Mouse (Mus musculus) embryonic facial prominence, embryonic 12.5 days (tissue): Measurements from ENCODE around the gene Trappc12. TPM values are rescaled to one million over a fixed set of nuclear protein-coding genes. Genes with fewer than 3 reads are reported as not detected.
A peak's percentile ranks its signal among the peaks of the same experiment; 100 is the strongest.

Source experiments
- ATAC-seq: fragments of 200-750 bp; cut with Nextera tagmentation; 2 replicates; pipeline ENCODE4 v1.8.0; 2017; ENCODE audit not compliant: insufficient number of reproducible peaks, insufficient read depth, low FRiP score, low TSS enrichment
- H3K27ac ChIP-seq: fragments of 300-500 bp; sonication (generic); 2 replicates; pipeline ENCODE4 v1.5.1; 2016; ENCODE audit warnings: mild to moderate bottlenecking
- H3K27me3 ChIP-seq: fragments of 300-500 bp; sonication (generic); 2 replicates; pipeline ENCODE4 v1.6.1; 2016; ENCODE audit warnings: mild to moderate bottlenecking, moderate library complexity
- H3K36me3 ChIP-seq: fragments of 300-500 bp; sonication (generic); 2 replicates; pipeline ENCODE4 v1.6.1; 2016; ENCODE audit warnings: mild to moderate bottlenecking
- H3K4me1 ChIP-seq: fragments of 300-500 bp; sonication (generic); 2 replicates; pipeline ENCODE4 v1.6.1; 2016
- H3K4me2 ChIP-seq: fragments of 300-500 bp; sonication (generic); replicated peaks from 2 replicates; pipeline ENCODE4 v1.6.1; 2016; ENCODE audit warnings: mild to moderate bottlenecking, moderate library complexity
- H3K4me3 ChIP-seq: fragments of 300-500 bp; sonication (generic); 2 replicates; pipeline ENCODE4 v1.5.1; 2016; ENCODE audit warnings: mild to moderate bottlenecking
- H3K9ac ChIP-seq: fragments of 300-500 bp; sonication (generic); 2 replicates; pipeline ENCODE4 v1.6.1; 2016; ENCODE audit warnings: mild to moderate bottlenecking, moderate library complexity
- H3K9me3 ChIP-seq: fragments of 300-500 bp; sonication (generic); 2 replicates; pipeline ENCODE4 v1.6.1; 2016; ENCODE audit warnings: mild to moderate bottlenecking, moderate library complexity
- WGBS: fragments of 180-500 bp; shearing (Covaris S2); methylation state at CpG from one replicate; pipeline ENCODE4 v1.1.7; 2016; 5-methylcytosine and 5-hydroxymethylcytosine counted together
- polyA plus RNA-seq: library from polyadenylated mRNA; unstranded; fragments of >200 nt; fragmentation: Nextera tagmentation; extraction: Ambion mirVana; gene quantifications from 2 replicates; pipeline ENCODE4 v1.2.1, GENCODE M21; 2016

The Trappc12 gene
- 42.6 and 46.3 TPM in 2 replicates for polyA plus RNA-seq

- H3K36me3 ChIP-seq = peaks cover 22% of the 10 kb centered on the region
- WGBS = 1% methylated on average over 41 of the region's 41 CpGs
- H3K9me3 ChIP-seq = no peaks in the 10 kb centered on the region
- no peaks in the 10 kb centered on the region for H3K27me3 ChIP-seq
- H3K4me2 ChIP-seq = peak within 1 kb of the TSS; percentile 86
- peak within 1 kb of the TSS; percentile 67 for H3K4me3 ChIP-seq
- H3K4me1 ChIP-seq = 0 out of 2 replicates have a peak, but pooled peaks cover 8% of the 10 kb centered on the region
- ATAC-seq = peak; percentile 83
- H3K9ac ChIP-seq = peak within 1 kb of the TSS; percentile 62
- H3K27ac ChIP-seq = no peak within 1 kb of the TSS
Measured at GRCm38 (mm10) chr12:28750021-28750633, at the start of gene Trappc12. Gene Trappc12 (minus strand): TSS chr12:28750472.

GRCm38 (mm10) chr12:28799798-28800411, 49.6 kb upstream of the Trappc12 start:
- no peaks in the 10 kb centered on the region for H3K27me3 ChIP-seq
- H3K4me1 ChIP-seq = peaks cover 14% of the 10 kb centered on the region
- H3K9ac ChIP-seq = no peak overlapping the region
- peak overlapping the region; percentile 0; the same call in 1 of the 2 replicates for H3K27ac ChIP-seq
- no peak overlapping the region for H3K4me2 ChIP-seq
- 33% methylated on average over 11 of the region's 11 CpGs for WGBS
- H3K4me3 ChIP-seq = no peak overlapping the region
- ATAC-seq = no peak
- no peaks in the 10 kb centered on the region for H3K36me3 ChIP-seq
- no peaks in the 10 kb centered on the region for H3K9me3 ChIP-seq

GRCm38 (mm10) chr12:28796881-28797420, 46.7 kb upstream of the Trappc12 start:
- Histone ChIP-seq H3K27ac (no peak overlapping the region), H3K9ac (no peak overlapping the region), H3K36me3 (no peaks in the 10 kb centered on the region), H3K9me3 (no peaks in the 10 kb centered on the region), H3K4me2 (no peak overlapping the region), H3K4me1 (peaks cover 13% of the 10 kb centered on the region), H3K4me3 (no peak overlapping the region), H3K27me3 (no peaks in the 10 kb centered on the region)
- no peak for ATAC-seq

GRCm38 (mm10) chr12:28795041-28795440, 44.8 kb upstream of the Trappc12 start:
- Histone ChIP-seq H3K4me2 (no peak overlapping the region), H3K9me3 (no peaks in the 10 kb centered on the region), H3K27me3 (no peaks in the 10 kb centered on the region), H3K9ac (no peak overlapping the region), H3K4me3 (no peak overlapping the region), H3K27ac (no peak overlapping the region), H3K36me3 (no peaks in the 10 kb centered on the region), H3K4me1 (peaks cover 12% of the 10 kb centered on the region)
- no peak for ATAC-seq
- 84% methylated on average over 3 of the region's 3 CpGs for WGBS

GRCm38 (mm10) chr12:28793715-28794114, 43.4 kb upstream of the Trappc12 start:
- H3K4me1 ChIP-seq = peaks cover 8% of the 10 kb centered on the region; the same call in 1 of the 2 replicates
- no peaks in the 10 kb centered on the region for H3K36me3 ChIP-seq
- no peak for ATAC-seq

GRCm38 (mm10) chr12:28792613-28793012, 42.3 kb upstream of the Trappc12 start:
- no peak overlapping the region for H3K4me3 ChIP-seq
- H3K27ac ChIP-seq = no peak overlapping the region
- no peaks in the 10 kb centered on the region for H3K27me3 ChIP-seq
- WGBS = 74% methylated on average over 3 of the region's 3 CpGs
- peaks cover 8% of the 10 kb centered on the region; the same call in 1 of the 2 replicates for H3K4me1 ChIP-seq
- no peak for ATAC-seq
- no peak overlapping the region for H3K4me2 ChIP-seq
- H3K36me3 ChIP-seq = no peaks in the 10 kb centered on the region
- no peak overlapping the region for H3K9ac ChIP-seq
- no peaks in the 10 kb centered on the region for H3K9me3 ChIP-seq

More at GRCm38 (mm10) chr12:28793715-28794114, 43.4 kb upstream of the Trappc12 start:
- Histone ChIP-seq H3K4me3 (no peak overlapping the region), H3K27ac (no peak overlapping the region), H3K9me3 (no peaks in the 10 kb centered on the region), H3K4me2 (no peak overlapping the region), H3K9ac (no peak overlapping the region), H3K27me3 (no peaks in the 10 kb centered on the region)
- WGBS = 66% methylated on average over 2 of the region's 2 CpGs

- 93% methylated on average over 6 of the region's 6 CpGs for WGBS
- no peak overlapping the region for H3K4me3 ChIP-seq
- no peaks in the 10 kb centered on the region for H3K9me3 ChIP-seq
- ATAC-seq = no peak
- no peak overlapping the region for H3K9ac ChIP-seq
- no peaks in the 10 kb centered on the region for H3K27me3 ChIP-seq
- H3K27ac ChIP-seq = no peak overlapping the region
- H3K36me3 ChIP-seq = no peaks in the 10 kb centered on the region
- no peak overlapping the region for H3K4me2 ChIP-seq
- peaks cover 20% of the 10 kb centered on the region for H3K4me1 ChIP-seq
Measured at GRCm38 (mm10) chr12:28786310-28786709, 36.0 kb upstream of the Trappc12 start.

GRCm38 (mm10) chr12:28785299-28785698, 35.0 kb upstream of the Trappc12 start:
- Histone ChIP-seq H3K4me1 (peaks cover 16% of the 10 kb centered on the region), H3K9me3 (no peaks in the 10 kb centered on the region), H3K36me3 (no peaks in the 10 kb centered on the region), H3K4me2 (no peak overlapping the region), H3K27me3 (no peaks in the 10 kb centered on the region), H3K4me3 (no peak overlapping the region), H3K9ac (no peak overlapping the region), H3K27ac (no peak overlapping the region)
- WGBS = 0% methylated on average over 1 of the region's 1 CpGs
- ATAC-seq = peak; percentile 50; the same call in 1 of the 2 replicates

GRCm38 (mm10) chr12:28784864-28785263, 34.6 kb upstream of the Trappc12 start:
- H3K4me1 ChIP-seq = peaks cover 13% of the 10 kb centered on the region
- no peak overlapping the region; the same call in 1 of the 2 replicates for H3K27ac ChIP-seq
- H3K4me2 ChIP-seq = no peak overlapping the region
- no peaks in the 10 kb centered on the region for H3K9me3 ChIP-seq
- peak; percentile 75 for ATAC-seq
- H3K36me3 ChIP-seq = no peaks in the 10 kb centered on the region
- H3K9ac ChIP-seq = no peak overlapping the region
- no peak overlapping the region for H3K4me3 ChIP-seq
- 38% methylated on average over 8 of the region's 8 CpGs for WGBS
- no peaks in the 10 kb centered on the region for H3K27me3 ChIP-seq

GRCm38 (mm10) chr12:28784355-28784754, 34.1 kb upstream of the Trappc12 start:
- H3K27me3 ChIP-seq = no peaks in the 10 kb centered on the region
- H3K4me1 ChIP-seq = peaks cover 13% of the 10 kb centered on the region
- no peak overlapping the region for H3K9ac ChIP-seq
- WGBS = 31% methylated on average over 4 of the region's 4 CpGs
- H3K9me3 ChIP-seq = no peaks in the 10 kb centered on the region
- H3K27ac ChIP-seq = no peak overlapping the region
- no peak for ATAC-seq
- H3K4me3 ChIP-seq = no peak overlapping the region
- H3K36me3 ChIP-seq = no peaks in the 10 kb centered on the region
- no peak overlapping the region for H3K4me2 ChIP-seq

- WGBS = 91% methylated on average over 3 of the region's 3 CpGs
- Histone ChIP-seq H3K27ac (no peak overlapping the region), H3K9ac (no peak overlapping the region), H3K4me3 (no peak overlapping the region), H3K27me3 (no peaks in the 10 kb centered on the region), H3K9me3 (no peaks in the 10 kb centered on the region), H3K4me1 (peaks cover 13% of the 10 kb centered on the region), H3K36me3 (no peaks in the 10 kb centered on the region), H3K4me2 (no peak overlapping the region)
- ATAC-seq = no peak
Measured at GRCm38 (mm10) chr12:28782637-28783036, 32.4 kb upstream of the Trappc12 start.

- H3K4me2 ChIP-seq = no peak overlapping the region
- H3K36me3 ChIP-seq = no peaks in the 10 kb centered on the region
- H3K27me3 ChIP-seq = no peaks in the 10 kb centered on the region
- peaks cover 8% of the 10 kb centered on the region for H3K4me1 ChIP-seq
- no peak for ATAC-seq
- WGBS = 84% methylated on average over 7 of the region's 7 CpGs
- H3K9me3 ChIP-seq = no peaks in the 10 kb centered on the region
- H3K4me3 ChIP-seq = no peak overlapping the region
- H3K27ac ChIP-seq = no peak overlapping the region
- H3K9ac ChIP-seq = no peak overlapping the region
Measured at GRCm38 (mm10) chr12:28780180-28780579, 29.9 kb upstream of the Trappc12 start.
